Mouse (Mus musculus) inflammation-experienced regulatory T-cells, adult 6 months (primary cell): Measurements from ENCODE around the gene Gucy2g. TPM values are rescaled to one million over a fixed set of nuclear protein-coding genes. Genes with fewer than 3 reads are reported as not detected.
A peak's percentile ranks its signal among the peaks of the same experiment; 100 is the strongest.

Experiments
- ATAC-seq: one replicate; pipeline ENCODE4 v1.8.0; 2017
- polyA plus RNA-seq, 3 experiments: library from polyadenylated mRNA; unstranded; fragments of 100-300 nt; shearing (Covaris generic); gene quantifications; one replicate each; pipeline ENCODE4 v1.2.1; 2017

Gene Gucy2g
- polyA plus RNA-seq, 3 experiments from 2014 or later: 0.18 to 0.56 (median 0.46) TPM

DNA sequence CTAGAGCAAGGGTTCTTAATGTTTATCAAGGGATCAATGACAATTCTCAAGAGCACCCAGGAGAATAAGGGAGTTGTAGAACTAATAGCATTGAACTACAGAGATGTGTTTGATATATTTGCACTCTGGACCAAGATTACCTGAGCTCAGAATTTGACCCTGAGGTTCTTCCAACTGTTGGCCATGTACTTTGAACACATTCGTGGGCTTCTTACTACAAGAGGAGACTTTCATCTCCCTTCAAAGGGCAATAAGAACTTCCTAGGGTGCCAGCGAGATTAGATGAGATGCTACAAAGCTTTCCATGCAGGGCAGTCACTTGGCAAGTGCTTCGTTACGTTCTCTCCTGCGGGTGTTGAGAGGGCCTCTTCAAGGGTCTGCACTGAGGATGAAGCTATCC, 6.5 kb upstream of the Gucy2g start:
- ATAC-seq: no peak

DNA sequence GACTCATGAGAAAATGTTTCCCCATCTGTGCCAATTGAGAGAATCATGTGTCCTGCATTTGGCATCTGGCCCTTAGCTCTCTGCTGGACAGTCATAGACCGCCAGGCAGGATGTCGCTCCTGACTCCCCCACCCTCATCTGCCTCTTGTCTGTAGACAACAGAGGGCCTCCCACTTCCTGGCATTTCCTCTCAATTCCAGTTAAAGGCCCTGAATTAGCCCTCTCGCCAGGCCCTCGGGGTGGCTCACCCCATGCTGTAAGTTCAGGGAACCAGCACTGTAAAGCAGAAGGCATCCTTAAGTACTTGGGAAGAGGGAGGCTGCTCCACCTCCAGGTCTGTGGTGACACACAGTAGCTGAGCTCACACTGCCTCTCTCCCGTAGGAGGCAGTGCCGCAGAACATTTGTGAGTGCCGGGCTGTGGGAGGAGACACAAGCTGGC, 3.8 kb upstream of the Gucy2g start:
- no peak for ATAC-seq

DNA sequence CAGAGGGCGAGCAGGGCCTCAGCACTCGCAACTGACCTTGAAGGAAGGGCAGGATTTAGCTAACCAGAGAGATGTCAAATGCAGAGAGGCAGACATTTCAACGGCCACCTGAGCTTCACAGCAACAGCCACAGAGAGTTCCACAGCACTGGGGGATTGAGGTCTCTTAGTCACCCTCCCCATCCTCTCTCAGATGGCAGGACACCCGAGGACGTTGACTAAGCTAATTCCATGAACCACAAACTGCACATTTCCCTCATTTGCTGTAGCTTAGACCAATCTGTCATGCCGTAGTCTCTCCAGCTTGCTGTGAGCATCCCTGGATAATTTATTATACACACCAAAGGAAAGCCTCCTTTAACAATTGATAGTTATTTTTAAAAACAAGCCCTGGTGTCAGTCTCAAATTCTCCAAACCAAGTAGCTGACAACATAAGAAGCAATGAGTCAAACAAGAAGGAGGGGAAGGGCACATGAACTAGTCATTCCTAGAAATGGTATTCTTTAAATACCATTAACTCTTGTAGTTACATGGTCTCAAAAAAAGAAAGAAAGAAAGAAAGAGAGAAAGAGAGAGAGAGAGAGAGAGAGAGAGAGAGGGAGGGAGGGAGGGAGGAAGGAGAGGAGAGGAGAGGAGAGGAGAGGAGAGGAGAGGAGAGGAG, 1.1 kb downstream of the Gucy2g start:
- no peak for ATAC-seq

DNA sequence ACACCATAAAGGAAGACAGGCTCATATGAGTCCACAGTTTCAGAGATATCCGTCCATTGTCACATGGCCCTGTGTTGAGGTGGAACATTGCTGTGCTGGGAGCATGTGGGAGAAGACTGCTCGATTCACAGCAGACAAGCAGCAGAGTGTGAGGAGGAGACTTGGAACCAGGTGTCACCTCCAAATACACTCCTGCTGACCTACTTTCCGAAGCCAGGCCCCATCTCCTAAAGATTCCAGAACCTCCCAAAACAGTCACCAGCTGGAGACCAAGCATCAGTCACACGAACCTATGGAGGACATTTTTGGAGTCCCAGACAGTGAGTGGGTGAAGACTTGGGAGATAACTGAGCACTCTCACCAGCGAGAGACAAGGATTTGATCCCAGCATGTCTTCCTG, 4.5 kb downstream of the Gucy2g start:
- no peak for ATAC-seq

DNA sequence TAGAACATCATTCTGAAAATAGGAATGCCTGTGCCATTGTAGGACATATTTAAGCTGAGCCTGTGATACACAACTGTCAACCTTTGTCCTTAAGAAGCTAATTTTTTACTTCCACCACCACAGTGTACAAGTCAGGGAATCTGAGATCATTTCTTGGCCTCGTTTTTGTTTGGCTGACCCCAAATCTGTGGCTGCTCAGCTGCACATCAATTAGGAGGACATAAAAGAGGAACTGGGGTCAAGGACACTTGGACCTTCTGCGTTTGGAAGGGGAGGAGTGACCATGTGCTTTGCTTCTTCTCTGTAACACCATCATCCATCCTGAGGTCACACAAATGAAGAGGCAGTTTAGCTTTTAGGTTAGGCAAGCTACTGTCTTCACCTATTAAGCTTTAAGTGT, 5.0 kb downstream of the Gucy2g start:
- no peak for ATAC-seq

DNA sequence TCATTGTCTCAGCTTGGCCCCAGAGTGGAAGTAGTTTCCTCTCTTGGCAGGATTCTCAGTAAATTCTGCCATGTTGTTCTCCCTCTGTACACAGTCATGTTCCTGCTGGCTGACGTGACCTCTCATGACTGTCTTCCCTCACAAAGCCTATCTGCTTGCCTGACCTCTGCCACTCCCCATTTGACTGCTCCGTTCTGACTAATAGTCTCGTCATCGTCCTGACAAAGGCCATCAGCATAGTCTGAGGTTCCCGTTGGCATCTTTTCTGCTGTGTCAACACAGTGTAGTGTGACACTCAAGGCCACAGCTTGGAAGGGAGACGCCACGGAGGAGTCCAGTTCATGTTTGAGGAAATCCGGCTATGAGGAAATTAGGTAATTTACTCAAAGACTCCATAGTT, 8.9 kb downstream of the Gucy2g start:
- no peak for ATAC-seq

DNA sequence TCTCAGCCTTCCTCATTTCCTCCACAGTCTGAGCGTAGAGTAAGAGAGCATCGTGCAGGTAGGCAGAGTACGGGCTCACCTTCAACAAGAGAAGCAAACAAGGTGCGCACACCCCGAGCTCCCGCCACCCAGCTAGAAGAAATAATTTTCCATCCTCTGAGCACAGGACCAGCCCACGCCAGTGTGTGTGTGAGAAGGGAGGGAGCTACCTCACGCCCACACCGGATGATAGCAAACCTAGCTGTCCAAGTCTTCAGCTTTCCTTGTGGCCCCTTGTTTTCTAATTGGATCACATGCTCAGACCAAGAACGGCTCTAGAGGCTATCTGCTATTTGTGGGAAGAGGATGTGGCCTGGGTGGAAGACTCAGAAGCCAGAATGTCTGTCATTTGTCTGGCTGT, 10.0 kb downstream of the Gucy2g start:
- no peak for ATAC-seq

DNA sequence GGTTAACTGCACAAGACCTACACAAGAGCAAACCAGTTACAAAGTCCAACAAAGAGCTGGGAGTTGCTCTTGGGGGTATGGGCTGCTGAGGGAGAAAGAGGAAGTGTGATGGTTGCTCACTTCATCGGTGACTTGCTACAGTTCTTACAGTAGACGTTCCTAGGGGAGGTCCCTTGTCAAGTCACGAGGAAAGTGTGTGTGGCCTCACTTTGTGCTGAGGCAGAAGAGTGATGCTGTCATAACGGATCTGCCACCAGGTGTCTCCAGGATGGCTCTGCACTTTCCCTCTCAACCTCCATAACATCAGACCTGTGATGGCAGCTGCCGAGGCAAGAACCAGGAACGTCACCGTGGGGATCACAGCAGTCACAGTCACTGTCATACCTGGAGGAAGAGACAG, 13.9 kb downstream of the Gucy2g start:
- ATAC-seq: no peak

DNA sequence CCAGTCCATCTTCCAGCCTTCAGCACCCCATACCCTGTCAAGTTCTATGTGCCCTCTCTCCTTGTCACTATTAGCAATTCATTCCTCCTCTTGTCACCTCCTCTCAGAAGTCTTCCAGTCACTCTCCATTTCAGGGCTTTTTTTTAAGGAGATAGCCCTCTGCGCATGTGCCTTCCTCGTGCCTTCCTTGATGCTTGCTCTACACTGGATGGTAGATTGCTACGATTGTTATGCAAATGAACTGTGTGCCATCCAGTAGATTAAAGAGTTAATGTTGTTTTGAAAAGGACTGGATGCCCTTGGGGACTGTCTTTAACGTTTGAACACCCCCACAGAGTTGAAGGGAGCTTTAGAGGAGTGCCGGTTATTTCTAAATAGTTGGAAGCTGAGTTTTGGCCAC, 14.4 kb downstream of the Gucy2g start:
- no peak for ATAC-seq

DNA sequence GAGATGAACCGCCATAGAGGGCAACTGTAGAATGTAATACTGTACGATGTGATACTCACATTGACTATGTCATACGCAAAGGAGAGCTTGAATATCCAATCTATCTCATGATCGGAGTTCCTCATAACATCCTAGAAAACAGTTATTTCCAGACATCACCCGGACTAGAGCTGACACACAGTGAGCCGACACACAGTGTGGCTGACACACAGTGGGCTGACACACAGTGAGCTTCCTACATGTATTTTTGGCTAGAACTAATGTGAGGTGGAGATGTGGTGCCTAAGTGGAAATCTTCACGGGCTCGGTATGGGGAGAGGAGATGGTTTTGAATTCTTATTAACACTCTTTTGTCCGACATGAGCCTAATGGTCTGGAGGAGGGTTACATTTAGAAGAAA, 18.8 kb downstream of the Gucy2g start:
- no peak for ATAC-seq

DNA sequence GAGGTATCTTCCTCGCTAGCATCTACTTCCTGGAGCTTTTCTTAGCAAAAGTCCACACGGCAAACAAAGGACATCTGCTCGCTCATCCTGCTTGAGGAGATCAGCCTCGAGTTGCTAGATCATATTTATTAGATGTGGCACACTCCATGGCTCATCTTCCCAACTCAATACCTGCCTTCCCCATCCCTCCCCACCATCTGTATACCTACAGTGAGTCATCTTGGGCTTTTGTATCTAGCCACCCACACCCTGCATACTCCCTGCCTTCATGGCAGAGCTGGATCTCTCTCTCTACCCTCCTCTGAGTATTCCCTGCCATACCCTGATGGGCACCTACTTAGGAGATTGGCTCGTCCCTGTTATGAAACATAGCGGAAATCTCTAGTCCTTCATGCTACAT, 19.8 kb downstream of the Gucy2g start:
- ATAC-seq: no peak

DNA sequence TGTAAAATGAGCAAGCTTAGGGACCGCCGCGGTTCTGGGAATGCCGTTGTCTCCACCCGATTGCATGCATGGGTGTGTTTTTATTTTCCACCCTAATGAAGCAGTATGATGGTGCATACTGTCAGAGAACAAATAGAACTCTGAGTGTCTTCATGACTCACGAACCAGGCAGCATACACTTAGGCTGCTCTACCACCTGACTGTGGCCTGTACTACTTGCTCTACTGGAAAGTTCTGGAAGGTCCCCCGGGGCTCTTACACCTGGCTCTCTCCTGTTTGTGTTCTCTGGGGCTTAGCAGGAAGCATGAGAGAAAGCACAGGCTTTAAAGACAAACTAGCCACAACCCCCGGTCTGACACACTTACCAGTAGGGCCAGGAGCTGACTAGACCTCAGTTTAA, 21.7 kb downstream of the Gucy2g start:
- ATAC-seq: no peak

DNA sequence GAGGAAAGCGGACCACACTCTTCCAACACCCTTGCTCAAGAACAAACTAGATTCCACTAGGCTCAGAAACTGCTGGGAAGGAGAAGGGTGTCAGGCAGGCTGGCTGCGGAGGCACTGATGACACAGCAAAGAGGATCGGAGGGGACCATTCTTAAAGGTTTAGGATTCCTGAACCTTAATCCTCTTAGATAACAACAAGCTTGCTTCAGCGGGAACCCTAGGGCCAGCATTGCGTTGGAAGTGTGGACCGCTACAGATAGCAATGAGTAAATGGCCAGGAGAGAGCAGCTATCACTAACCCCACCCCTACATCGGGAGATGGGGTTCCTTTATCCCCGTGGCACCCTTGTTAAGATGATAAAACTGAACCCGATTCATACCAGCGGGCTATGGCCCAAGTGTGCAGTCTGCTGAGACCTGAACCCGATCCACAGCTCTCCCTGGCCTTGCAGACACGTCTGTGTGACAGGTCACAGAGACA, 22.3 kb downstream of the Gucy2g start:
- no peak for ATAC-seq

DNA sequence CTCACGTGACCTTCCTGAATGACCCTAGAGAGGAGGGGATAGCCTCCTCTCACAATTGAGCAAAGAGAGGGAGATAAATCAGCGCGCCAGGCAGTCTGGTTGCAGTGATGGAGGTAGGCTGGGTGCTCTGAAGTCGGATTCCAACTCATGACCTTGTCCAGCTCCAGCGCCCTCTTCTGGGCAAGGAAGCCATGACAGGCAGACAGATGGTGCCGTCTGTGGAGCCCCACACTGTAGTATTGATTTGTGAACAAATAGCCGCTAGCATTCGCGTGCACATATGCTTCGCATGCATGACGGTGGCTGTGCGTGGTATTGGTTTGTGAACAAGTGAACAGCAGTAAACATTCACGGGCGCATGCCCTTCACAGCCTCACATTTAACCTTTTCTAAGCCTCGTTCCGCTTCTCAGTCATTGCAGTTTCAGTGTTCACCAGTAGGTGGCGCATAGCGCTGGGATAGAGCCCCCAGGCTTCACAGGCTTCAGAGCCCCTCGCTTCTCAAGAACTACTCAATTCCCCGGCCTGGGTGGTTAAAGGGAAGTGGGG, 22.8 kb downstream of the Gucy2g start:
- peak; percentile 90 for ATAC-seq

DNA sequence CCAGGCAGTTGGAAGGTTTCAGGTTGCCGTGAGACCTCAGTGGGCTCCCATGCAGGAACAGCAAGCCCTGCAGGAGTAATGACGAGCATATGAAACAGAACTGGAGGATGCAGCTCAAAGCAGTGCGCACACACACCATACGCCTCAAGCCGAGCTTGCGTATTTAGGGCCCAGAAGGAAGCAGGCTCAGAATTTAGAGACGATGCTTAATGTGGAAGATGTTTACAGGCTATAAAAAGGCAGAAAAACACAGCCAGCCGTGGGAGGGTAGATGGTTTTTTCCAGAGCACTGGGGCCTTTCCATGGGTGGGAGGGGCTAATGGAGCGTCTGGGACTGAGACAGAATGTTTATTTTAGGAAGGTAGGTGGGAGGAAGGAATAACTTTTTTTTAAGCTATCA, 23.7 kb downstream of the Gucy2g start:
- ATAC-seq: no peak

DNA sequence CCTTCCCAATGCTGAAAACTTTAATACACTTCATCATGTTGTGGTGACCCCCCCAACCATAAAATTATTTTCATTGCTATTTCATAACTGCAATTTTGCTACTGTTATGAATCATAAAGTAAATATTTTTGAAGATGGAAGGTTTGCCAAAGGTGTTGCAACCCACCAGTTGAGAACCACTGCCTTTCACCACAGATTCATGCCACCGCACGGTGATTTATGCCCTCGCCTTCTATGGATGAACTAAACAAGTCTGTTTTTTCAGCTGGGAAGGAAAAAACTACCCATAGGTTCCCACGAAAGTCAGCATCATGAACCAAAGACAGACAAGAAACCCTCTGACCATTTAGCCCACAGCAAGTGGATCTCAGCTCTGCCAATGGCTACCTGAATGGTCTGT, 24.2 kb downstream of the Gucy2g start:
- ATAC-seq: no peak

DNA sequence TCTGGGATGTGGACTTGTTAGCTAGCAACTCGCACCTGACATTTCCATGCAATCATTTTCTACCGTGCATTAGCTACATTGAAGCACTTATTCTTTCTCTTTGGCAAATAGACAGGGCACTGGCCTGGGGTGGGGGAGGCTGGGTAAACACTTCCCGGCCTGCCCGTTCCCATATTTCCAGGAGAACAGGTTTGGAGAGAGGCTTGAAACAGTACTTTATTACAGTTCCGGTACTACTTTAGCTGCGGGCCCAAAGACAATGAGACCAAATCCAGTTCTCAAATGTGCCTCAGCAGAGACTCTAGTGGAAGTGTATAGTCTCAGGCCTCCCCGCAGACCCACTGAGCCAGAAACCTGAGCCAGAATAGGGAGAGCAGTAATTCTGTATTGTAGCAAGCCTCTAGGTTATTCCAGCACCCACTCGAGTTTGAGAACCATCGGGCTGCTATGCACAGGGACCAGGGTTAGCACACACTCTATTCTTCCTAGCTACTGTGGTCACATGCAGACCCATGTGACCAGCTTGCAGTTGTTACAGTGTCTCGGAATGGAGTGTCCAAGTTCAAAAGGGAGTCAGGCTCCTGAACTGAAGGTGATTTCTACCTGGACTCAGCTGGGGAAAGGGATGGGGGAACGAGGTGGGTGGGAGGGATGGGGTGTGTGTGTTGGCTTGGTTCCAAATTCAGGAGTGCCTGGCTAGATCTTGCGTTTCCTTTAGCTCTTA, 27.3 kb downstream of the Gucy2g start:
- no peak for ATAC-seq

DNA sequence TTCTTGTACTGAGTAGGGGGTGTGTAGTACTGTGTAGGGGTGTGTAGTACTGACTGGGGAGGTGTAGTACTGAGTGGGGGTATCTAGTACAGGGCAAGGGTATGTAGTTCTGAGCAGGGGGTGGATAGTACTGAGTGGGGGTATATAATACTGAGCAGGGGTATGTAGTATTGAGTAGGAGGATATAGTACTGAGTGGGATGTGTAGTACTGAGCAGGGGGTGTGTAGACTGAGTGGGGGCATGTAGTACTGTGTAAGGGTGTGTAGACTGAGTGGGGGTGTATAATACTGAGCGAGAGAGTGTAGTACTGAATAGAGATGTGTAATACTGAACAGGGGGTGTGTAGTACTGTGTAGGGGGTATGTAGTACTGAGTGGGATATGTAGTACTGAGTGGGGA, 29.3 kb downstream of the Gucy2g start:
- no peak for ATAC-seq

DNA sequence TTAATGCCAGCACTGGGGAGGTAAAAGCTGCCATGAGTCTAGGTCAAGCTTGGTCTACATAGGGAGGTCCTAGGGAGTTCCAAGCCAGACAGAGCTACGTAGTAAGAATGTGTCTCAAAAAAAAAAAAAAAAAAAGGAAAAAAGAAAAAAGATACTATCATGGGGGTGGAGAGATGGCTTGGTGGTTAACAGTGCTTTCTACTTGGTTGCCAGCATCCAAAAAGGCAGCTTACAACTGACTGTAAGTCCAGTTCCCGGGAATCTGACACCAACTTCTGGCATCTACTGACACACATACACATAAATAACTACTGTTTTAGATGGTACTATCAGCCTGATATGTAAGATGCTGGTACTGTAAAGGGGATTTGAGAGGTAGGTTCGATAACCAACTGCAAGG, 32.0 kb downstream of the Gucy2g start:
- ATAC-seq: no peak

DNA sequence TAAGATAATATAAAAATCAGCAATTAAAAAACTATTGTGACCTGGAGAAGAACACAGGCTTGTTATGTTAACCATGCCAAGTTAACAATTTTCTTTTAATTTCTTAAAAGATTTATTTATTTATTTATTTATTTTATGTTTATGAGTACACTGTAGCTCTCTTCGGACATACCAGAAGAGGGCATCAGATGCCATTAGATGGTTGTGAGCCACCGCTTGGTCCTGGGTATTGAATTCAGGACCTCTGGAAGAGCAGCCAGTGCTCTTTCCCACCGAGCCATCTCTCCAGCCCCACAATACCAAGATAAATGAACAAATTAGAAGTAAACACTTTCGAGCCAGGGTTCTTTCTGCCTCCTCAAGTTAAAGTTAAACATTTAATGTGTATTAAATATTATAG, 32.4 kb downstream of the Gucy2g start:
- no peak for ATAC-seq

DNA sequence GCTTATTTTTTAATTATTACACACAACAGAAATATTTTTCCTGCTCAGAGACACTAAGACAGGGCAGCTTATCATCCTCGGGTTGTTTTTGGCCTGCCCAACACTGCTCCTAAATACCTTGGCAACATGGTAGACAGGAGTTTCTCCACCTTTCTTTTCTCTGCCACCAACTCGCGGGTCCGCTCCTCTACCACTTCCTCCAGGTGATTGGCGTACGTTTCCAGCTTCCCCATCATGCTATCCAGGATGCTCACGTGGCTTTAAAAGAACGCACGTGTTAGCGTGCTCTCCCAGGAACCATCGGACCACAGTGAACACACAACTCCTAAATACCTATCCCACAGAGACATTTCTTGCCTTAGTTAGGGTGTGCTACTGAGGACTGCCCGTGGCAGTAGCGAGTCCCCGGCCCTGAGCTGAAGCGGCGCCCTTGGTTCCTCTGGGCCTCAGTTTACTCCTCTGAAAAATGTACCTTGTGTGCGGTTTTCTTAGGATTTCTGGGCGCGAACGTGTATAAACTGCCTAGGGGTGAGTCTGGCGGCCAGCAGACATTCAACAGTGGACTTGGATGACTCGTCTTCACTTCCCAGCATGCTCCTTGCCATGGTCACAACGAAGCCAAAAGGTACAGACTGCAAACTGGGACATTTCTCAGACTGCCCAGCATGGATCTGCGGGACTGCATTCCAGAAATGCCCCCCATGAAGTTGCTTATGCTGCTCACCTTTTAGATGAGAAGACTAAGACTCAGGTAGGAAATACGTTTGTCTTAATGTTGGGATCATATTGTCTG, 33.1 kb downstream of the Gucy2g start:
- ATAC-seq: no peak

DNA sequence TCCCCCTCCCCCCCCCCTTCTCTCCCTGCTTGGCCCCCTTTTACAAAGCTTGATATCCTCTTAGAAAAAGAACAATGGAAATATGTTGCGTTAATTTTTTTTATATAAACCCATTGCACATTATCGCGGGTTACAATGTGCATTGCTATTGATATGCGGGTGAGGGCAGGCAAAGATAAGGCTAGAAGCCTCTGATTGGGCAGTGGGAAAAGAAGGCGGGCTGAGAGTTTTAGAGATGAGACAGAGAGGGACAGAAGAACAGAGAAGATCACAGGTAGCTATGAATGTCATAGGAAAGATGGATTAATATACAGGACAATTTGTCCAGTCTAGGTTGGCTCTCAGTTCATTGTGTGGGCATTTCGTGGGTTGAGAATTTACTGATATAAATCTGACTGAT, 33.8 kb downstream of the Gucy2g start:
- no peak for ATAC-seq

DNA sequence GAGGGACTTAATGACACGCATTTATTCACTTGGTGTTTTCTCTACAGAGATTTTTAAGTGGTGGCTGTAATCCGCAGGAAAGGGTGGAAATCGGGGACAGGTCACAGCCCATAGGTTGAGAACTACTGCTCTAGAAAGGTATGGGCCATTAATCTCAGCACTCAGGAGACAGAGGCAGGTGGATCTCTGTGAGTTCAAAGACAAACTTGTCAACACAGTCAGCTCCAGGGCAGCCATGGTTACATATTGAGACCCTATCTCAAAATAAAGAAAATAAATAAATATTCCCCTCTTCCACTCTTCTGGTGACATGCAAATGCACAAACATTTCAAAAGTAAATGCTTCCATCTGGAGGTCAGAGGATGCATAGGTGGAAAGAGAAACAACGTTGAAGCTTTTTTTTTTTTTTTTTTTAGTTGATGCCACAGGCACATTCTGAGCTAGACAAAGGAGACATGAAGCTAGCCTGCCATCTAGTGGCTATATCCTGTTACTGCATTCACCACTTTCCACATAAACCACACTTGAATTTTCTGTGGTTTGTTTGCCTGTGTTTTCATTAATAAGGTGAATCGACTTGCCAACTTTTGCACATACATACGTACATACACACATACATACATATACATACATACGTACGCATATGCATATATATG, 34.4 kb downstream of the Gucy2g start:
- peak; percentile 48 for ATAC-seq
